Mouse (Mus musculus): ENCODE measurements at regions not wholly inside any gene's neighbourhood (a gene's known extent, or its start where the extent isn't known, plus 50 kb on each side); places are given as distances from the start of the nearest gene placed in this dataset.

DNA sequence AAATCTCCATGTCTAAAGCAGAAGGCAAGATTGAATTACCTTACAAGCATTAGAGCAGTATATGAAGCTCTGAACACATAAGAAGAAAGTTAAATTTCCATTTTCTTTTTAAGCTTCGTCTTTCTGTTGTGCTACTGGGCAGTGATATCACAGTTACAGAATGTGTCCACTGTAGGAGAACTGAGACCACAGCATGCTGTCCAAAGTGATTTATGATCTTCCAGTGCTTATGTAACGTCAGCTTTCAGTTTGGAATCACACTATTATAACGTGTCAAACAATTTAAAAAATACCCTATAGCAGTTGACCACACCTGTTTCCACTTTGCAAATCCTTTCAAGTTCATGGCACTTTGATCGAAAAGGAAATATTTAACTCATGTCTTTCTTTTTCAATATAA, 221.7 kb downstream of the Pros1 start:
- no peak for ATAC-seq (ENCODE audit: low FRiP score, low read depth)
- Histone ChIP-seq H3K27me3 (replicated peaks) (no peaks in the 10 kb centered on the region), H3K27ac (no peak overlapping the region), H3K9me3 (no peaks in the 10 kb centered on the region), H3K4me2 (replicated peaks) (no peak overlapping the region), H3K36me3 (no peaks in the 10 kb centered on the region), H3K4me1 (no peaks in the 10 kb centered on the region), H3K9ac (no peak overlapping the region), H3K4me3 (no peak overlapping the region)
- 63% methylated on average over 4 of the region's 4 CpGs for WGBS

DNA sequence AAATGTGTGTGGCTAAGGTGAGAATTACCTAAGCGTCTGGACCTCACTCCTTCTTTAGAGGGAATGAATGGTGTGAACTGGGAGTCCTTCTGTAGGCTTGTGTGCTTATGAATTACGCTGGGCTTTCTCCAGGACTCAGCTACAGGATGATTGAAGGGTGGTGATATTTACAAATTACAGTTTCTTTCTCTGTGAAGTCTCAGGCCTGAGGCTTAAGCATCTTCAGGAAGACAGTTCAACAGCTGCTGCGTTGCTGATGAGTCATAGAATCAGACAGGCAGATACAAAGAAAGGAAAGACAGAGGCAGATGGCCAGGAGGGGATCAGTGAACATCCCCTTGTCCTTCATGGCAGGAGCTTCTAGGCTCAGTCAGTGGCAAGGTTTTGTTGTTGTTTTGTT, 227.3 kb downstream of the Pros1 start:
- no peak overlapping the region for H3K4me2 ChIP-seq (replicated peaks)
- no peaks in the 10 kb centered on the region for H3K27me3 ChIP-seq (replicated peaks)
- no peaks in the 10 kb centered on the region for H3K9me3 ChIP-seq
- no peaks in the 10 kb centered on the region for H3K36me3 ChIP-seq
- no peak overlapping the region for H3K27ac ChIP-seq
- H3K4me3 ChIP-seq, result no peak overlapping the region
- 59% methylated on average over 3 of the region's 3 CpGs for WGBS
- ATAC-seq (ENCODE audit: low FRiP score, low read depth), result no peak
- H3K4me1 ChIP-seq, result peaks cover 7% of the 10 kb centered on the region
- no peak overlapping the region for H3K9ac ChIP-seq

DNA sequence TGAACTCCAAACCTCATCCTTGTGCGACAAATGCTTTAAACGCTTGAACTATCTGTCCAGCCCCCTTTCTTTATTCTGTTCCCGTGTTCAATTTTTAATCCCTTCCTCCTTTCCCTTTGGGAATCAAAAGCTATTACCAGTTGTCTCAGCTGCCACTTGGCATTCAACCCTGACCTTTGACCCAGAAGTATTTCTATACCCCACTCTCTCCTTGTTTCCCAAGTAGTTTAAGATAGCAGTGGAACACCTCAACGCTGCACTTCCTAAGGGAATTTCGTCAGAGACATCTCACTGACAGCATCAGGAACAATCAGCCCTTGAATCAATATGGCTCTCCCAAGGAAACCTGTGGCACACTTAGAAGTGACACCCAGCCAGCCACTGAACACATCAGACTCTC, 229.1 kb downstream of the Pros1 start:
- no peak for ATAC-seq (ENCODE audit: low FRiP score, low read depth)
- no peak overlapping the region for H3K27ac ChIP-seq
- no peaks in the 10 kb centered on the region for H3K27me3 ChIP-seq (replicated peaks)
- peaks cover 7% of the 10 kb centered on the region for H3K4me1 ChIP-seq
- H3K36me3 ChIP-seq, result no peaks in the 10 kb centered on the region
- WGBS, result 44% methylated on average over 5 of the region's 5 CpGs
- H3K9me3 ChIP-seq, result no peaks in the 10 kb centered on the region
- no peak overlapping the region for H3K9ac ChIP-seq
- H3K4me2 ChIP-seq (replicated peaks), result no peak overlapping the region
- H3K4me3 ChIP-seq, result no peak overlapping the region

DNA sequence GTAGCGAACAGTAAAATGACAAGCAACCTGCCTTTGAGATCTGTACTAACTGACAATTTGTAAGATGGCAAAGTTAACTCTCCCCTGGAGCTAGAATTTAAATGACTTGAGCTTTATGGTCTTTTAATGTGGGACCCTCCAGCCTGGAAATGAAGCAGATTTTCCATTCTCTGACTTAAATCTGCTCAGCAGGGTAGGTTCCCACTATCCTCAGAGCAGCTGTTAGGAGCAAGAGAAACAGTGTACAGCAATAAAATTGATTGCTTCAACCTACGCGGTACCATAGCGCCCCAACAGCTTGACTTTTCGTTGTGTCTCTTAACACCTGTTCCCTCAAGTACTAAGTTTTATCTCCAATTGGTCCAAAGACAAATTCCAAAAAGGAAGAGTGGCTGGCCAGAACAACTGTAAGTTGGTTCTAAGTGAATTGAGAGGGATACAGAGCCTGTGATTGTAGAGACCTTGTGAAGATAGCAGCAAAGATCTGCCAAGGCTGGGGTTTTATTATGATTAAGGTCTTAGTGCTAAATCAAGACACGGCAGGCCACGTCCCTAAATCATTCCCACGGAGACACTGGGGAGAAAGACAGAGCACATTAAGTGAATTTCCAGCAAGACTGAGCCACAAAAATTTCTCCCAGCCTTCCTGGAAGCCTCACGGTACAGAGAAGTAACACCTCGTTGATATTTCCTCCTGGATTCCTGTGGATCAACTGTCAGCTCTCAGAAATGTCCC, 230.1 kb downstream of the Pros1 start:
- H3K27ac ChIP-seq, result no peak overlapping the region
- WGBS, result 30% methylated on average over 10 of the region's 10 CpGs
- no peaks in the 10 kb centered on the region for H3K27me3 ChIP-seq (replicated peaks)
- no peak overlapping the region for H3K4me2 ChIP-seq (replicated peaks)
- H3K9ac ChIP-seq, result no peak overlapping the region
- no peak overlapping the region for H3K4me3 ChIP-seq
- no peaks in the 10 kb centered on the region for H3K9me3 ChIP-seq
- H3K4me1 ChIP-seq, result peaks cover 7% of the 10 kb centered on the region
- peak; percentile 89 for ATAC-seq (ENCODE audit: low FRiP score, low read depth)
- no peaks in the 10 kb centered on the region for H3K36me3 ChIP-seq

DNA sequence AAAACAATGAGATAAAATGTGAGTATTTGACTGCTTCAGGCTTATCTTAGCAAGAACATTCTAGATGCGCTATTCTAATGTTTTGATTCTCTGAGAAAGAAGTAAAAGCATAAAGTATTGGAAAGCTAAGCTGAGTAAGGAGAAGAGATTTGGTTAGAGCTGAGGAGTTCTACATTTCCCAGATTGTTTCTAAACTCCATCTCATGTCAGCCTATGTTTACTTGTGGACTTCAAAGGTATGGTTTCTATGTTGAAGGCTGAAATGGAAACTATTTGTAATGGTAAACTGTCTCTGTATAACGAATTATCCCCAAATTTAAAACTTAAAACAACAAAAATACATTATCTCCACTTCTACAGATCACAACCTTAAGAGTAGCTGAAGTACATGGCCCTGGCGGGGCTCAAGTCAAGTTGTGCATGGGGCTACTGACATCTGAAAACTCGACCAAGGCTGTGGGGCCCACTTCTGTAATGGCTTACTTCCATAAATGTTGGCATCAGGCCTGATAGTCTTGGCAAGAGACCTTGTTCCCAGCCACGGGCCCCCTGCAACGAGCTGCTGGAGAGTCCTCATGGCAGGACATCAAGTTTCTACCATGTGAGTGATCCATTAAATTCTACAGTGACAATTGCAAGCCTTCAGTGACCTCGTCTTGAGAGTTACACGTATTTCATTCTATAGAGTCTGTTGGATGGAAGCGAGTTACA, 232.1 kb downstream of the Pros1 start:
- no peaks in the 10 kb centered on the region for H3K9me3 ChIP-seq
- no peak overlapping the region for H3K9ac ChIP-seq
- no peak overlapping the region for H3K4me2 ChIP-seq (replicated peaks)
- H3K27me3 ChIP-seq (replicated peaks), result no peaks in the 10 kb centered on the region
- no peak for ATAC-seq (ENCODE audit: low FRiP score, low read depth)
- H3K4me3 ChIP-seq, result no peak overlapping the region
- 84% methylated on average over 9 of the region's 9 CpGs for WGBS
- no peak overlapping the region for H3K27ac ChIP-seq
- H3K36me3 ChIP-seq, result no peaks in the 10 kb centered on the region
- H3K4me1 ChIP-seq, result peaks cover 7% of the 10 kb centered on the region

DNA sequence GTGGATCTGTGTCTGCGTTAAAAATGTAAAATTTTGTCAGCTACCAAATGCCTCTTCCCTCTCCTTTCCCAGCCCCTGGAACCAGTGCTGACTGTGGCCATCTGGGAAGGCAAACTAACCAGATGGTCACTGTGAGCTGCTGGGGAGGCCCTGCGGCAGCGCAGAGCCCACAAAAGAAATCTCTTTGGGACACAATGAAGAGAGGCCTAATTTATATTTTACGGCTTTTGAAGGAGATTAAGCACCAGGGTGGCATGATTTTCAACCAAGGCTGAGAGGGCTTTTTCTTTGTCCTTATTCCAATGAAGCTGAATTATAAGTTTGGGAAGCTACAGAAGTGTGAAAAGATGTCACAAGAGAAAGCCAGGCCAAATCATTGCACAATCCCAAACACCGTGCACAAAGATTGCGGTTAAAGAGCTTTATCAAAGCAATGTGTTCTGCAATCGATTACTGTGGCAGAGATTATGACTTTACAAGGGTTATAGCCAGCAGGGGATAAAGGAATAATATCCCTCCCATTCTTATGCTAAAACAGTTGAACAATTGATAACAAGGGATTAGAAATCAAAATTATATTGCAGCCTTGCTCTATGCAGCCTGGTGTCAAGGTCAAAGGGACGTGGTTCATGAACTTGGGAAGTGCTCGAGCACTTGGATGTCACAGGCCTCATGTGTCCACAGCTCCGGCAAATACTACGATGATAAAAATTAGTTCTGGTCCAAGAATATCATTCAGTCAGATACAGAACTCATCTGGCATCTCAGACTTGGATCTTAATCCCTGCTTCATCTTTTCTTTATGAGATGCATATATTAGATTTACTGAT, 237.6 kb downstream of the Pros1 start:
- peak overlapping the region; percentile 5; the same call in 1 of the 2 replicates for H3K4me2 ChIP-seq (replicated peaks)
- no peaks in the 10 kb centered on the region for H3K36me3 ChIP-seq
- no peak overlapping the region for H3K4me3 ChIP-seq
- ATAC-seq (ENCODE audit: low FRiP score, low read depth), result peak; percentile 92
- H3K27me3 ChIP-seq (replicated peaks), result no peaks in the 10 kb centered on the region
- H3K9me3 ChIP-seq, result no peaks in the 10 kb centered on the region
- 14% methylated on average over 11 of the region's 11 CpGs for WGBS
- 0 out of 2 replicates have a peak, but pooled peaks cover 5% of the 10 kb centered on the region for H3K4me1 ChIP-seq
- 0 out of 2 replicates have a peak overlapping the region, but pooled peaks have one; percentile 37 for H3K27ac ChIP-seq
- no peak overlapping the region for H3K9ac ChIP-seq

DNA sequence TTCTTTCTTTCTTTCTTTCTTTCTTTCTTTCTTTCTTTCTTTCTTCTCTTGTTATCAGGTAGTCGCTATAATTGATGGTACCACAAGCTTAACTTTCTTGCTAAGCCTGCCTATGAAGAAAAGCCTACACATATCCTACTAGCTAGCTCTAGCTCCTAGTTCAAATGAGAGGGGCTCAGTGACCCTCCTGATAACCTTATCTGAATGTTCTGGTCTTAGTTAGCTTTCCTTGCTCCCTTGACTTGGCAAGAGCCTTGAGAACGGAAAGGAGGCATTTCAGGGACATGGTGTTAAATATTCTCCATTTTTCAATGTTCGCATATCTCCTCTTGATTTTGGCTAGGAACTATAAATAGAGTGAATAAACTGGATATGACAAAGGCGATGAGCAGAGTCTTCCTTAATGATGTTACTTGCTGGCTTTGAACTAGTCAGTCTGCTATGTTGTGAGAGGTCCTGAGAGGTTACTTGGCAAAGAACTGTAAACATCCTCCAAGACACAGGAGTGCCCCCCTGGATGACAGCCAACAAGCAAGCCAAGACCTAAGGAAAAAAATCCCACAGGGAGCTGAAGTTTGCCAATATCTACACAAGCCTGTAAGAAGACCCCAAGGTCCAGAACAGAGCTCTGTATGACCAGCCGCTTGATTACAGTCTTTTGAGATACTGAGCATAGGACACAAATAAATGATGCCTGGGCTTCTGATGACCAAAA, 240.2 kb downstream of the Pros1 start:
- ATAC-seq (ENCODE audit: low FRiP score, low read depth), result no peak
- Histone ChIP-seq H3K4me2 (replicated peaks) (no peak overlapping the region), H3K9me3 (no peaks in the 10 kb centered on the region), H3K27me3 (replicated peaks) (no peaks in the 10 kb centered on the region), H3K9ac (no peak overlapping the region), H3K4me1 (0 out of 2 replicates have a peak, but pooled peaks cover 5% of the 10 kb centered on the region), H3K27ac (no peak overlapping the region), H3K36me3 (no peaks in the 10 kb centered on the region), H3K4me3 (no peak overlapping the region)
- 90% methylated on average over 5 of the region's 5 CpGs for WGBS

DNA sequence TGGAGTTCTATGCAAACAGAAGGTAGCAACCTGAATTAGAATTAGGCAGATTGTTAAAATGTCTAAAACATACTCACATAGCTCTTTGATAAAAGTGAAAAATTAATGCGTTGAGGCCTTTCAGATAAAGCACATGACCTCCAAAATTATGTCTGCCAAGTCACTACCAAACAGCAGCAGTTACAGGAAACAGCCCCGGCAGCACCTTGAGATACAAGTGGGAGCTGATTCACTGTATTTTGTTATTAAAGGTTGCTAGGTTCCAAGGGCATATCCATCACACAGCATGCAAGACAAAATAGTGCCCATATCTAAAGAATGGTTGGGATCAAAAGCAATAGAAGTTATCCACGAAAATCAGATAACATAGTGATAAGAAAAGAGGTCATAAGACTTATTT, 248.3 kb downstream of the Pros1 start:
- no peak for ATAC-seq (ENCODE audit: low FRiP score, low read depth)
- 83% methylated on average over 3 of the region's 3 CpGs for WGBS
- no peak overlapping the region for H3K4me2 ChIP-seq (replicated peaks)
- no peak overlapping the region for H3K27ac ChIP-seq
- H3K27me3 ChIP-seq (replicated peaks), result no peaks in the 10 kb centered on the region
- no peaks in the 10 kb centered on the region for H3K9me3 ChIP-seq
- H3K4me1 ChIP-seq, result no peaks in the 10 kb centered on the region
- H3K9ac ChIP-seq, result no peak overlapping the region
- no peak overlapping the region for H3K4me3 ChIP-seq
- H3K36me3 ChIP-seq, result no peaks in the 10 kb centered on the region

DNA sequence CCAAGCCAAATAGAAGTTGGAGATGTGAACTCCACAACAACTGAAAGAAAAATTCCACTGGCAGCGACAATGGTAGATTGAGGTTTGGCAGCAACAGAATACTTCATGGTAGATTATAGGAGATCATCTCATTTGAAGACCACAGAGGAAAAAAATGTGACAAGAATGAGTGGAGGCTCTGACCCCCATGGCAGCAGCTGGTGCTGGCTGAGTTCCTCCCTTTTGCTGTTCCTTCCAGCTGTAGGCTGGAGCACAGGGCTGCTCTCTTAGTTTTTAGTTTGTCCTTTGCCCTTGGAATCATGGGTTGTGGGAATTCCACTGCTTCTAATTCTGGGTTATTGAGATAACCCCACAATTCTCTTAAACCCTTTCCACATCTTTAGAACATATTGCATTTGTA, 248.8 kb downstream of the Pros1 start:
- no peak overlapping the region for H3K4me3 ChIP-seq
- H3K27me3 ChIP-seq (replicated peaks), result no peaks in the 10 kb centered on the region
- 94% methylated on average over 1 of the region's 1 CpGs for WGBS
- H3K4me1 ChIP-seq, result no peaks in the 10 kb centered on the region
- H3K9me3 ChIP-seq, result no peaks in the 10 kb centered on the region
- ATAC-seq (ENCODE audit: low FRiP score, low read depth), result no peak
- no peaks in the 10 kb centered on the region for H3K36me3 ChIP-seq
- H3K27ac ChIP-seq, result no peak overlapping the region
- H3K9ac ChIP-seq, result no peak overlapping the region
- H3K4me2 ChIP-seq (replicated peaks), result no peak overlapping the region

DNA sequence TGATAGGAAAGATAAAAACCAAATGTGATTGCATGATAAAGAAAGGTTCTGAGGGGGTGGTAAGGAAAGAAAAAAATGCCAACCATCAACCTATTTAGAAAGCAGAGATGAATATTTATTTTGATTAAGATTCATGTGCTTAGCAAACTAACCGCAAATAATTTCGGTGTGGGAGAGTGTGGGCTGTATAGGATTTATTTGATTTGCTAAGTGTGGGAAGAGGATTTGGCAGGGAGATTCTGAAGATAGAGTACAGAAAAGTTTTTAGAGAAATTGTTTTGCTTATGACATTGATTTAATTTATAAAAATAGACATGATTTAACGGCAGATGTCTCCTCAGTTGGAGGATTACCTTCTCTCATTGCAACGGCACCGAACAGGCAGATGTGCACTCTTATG, 250.3 kb downstream of the Pros1 start:
- Histone ChIP-seq H3K4me1 (no peaks in the 10 kb centered on the region), H3K36me3 (no peaks in the 10 kb centered on the region), H3K27me3 (replicated peaks) (no peaks in the 10 kb centered on the region), H3K9ac (no peak overlapping the region), H3K9me3 (no peaks in the 10 kb centered on the region), H3K27ac (no peak overlapping the region), H3K4me3 (no peak overlapping the region), H3K4me2 (replicated peaks) (no peak overlapping the region)
- 94% methylated on average over 5 of the region's 5 CpGs for WGBS
- no peak for ATAC-seq (ENCODE audit: low FRiP score, low read depth)

DNA sequence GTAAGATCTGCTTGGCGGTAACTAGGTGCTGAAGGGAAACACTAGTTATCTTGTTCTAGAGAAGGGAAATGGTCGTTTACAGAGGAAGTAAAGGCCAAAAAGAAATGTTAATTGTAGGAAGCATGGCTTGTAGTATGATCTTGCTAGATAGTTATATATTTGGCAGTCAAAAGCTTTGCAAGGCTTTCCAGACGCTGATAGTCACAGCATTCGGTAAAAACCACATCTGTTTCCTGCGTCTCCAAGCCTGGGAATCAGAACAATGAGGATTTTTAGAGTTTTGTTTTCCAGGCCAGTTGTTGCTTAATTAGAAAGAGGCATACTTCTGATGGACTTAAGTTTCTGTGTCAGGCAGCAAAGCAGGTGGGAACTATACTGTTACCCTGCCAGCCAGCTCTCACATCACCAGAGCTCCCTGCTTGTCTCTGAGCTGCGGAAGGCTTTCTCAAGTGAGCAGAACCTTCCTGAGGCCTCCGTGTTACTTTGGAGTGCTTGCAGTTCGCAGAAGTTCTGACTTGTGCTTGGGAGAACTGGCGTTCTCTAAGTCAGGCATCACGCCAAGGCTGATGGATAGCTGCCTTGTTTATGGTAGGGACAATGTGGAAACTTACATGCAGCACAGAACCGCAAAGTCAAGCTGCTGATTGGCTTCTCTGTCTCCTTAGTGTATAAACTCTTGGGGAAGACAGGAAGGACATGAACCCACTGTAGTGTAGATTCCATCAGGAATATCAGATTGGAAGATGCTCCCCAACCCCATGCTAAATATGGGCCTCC, 251.0 kb downstream of the Pros1 start:
- H3K9me3 ChIP-seq, result no peaks in the 10 kb centered on the region
- no peak for ATAC-seq (ENCODE audit: low FRiP score, low read depth)
- H3K4me3 ChIP-seq, result no peak overlapping the region
- WGBS, result 84% methylated on average over 11 of the region's 11 CpGs
- no peak overlapping the region for H3K4me2 ChIP-seq (replicated peaks)
- no peak overlapping the region for H3K9ac ChIP-seq
- no peak overlapping the region for H3K27ac ChIP-seq
- no peaks in the 10 kb centered on the region for H3K36me3 ChIP-seq
- H3K4me1 ChIP-seq, result no peaks in the 10 kb centered on the region
- H3K27me3 ChIP-seq (replicated peaks), result no peaks in the 10 kb centered on the region
